Mouse (Mus musculus) kidney, embryonic 14.5 days (tissue): ENCODE data around the gene 9230102O04Rik. TPM values are rescaled to one million over a fixed set of nuclear protein-coding genes. Genes with fewer than 3 reads are reported as not detected.

Source experiments
- ATAC-seq: fragments of 200-750 bp; cut with Nextera tagmentation; 2 replicates; pipeline ENCODE4 v1.8.0; 2017; ENCODE audit warnings: moderate number of reproducible peaks, mild to moderate bottlenecking, moderate TSS enrichment, moderate library complexity; ENCODE audit not compliant: low FRiP score, low TSS enrichment
- H3K27ac ChIP-seq: fragments of 300-500 bp; sonication (generic); 2 replicates; pipeline ENCODE4 v1.5.1; 2014; ENCODE audit warnings: low read depth, mild to moderate bottlenecking, low read length, moderate library complexity, mixed read lengths
- H3K27me3 ChIP-seq: fragments of 300-500 bp; sonication (generic); 2 replicates; pipeline ENCODE4 v1.6.1; 2014; ENCODE audit warnings: mild to moderate bottlenecking, low read length; ENCODE audit not compliant: control insufficient read depth, insufficient read depth
- H3K36me3 ChIP-seq: fragments of 300-500 bp; sonication (generic); 2 replicates; pipeline ENCODE4 v1.6.1; 2014; ENCODE audit warnings: low read length, mixed read lengths; ENCODE audit not compliant: control insufficient read depth, insufficient read depth
- H3K4me1 ChIP-seq: fragments of 300-500 bp; sonication (generic); 2 replicates; pipeline ENCODE4 v1.6.1; 2014; ENCODE audit warnings: low read length, mixed read lengths; ENCODE audit not compliant: control insufficient read depth, insufficient read depth
- H3K4me2 ChIP-seq: fragments of 300-500 bp; sonication (generic); replicated peaks from 2 replicates; pipeline ENCODE4 v1.6.1; 2014; ENCODE audit warnings: low read depth, mild to moderate bottlenecking, low read length
- H3K4me3 ChIP-seq: fragments of 300-500 bp; sonication (generic); 2 replicates; pipeline ENCODE4 v1.5.1; 2014; ENCODE audit warnings: mild to moderate bottlenecking, low read length
- H3K9ac ChIP-seq: fragments of 300-500 bp; sonication (generic); 2 replicates; pipeline ENCODE4 v1.6.1; 2014; ENCODE audit warnings: low read depth, mild to moderate bottlenecking, low read length, moderate library complexity
- H3K9me3 ChIP-seq: fragments of 300-500 bp; sonication (generic); 2 replicates; pipeline ENCODE4 v1.6.1; 2016; ENCODE audit warnings: low read length; ENCODE audit not compliant: control insufficient read depth
- WGBS: fragments of 180-500 bp; shearing (Covaris S2); extraction: QIAGEN DNeasy Blood & Tissue Kit; methylation state at CpG from one replicate; pipeline ENCODE4 v1.1.7; 2014; 5-methylcytosine and 5-hydroxymethylcytosine counted together
- polyA plus RNA-seq: library from polyadenylated mRNA; unstranded; fragments of >200 nt; fragmentation: Nextera tagmentation; extraction: Ambion mirVana; gene quantifications from 2 replicates; pipeline ENCODE4 v1.2.1, GENCODE M21; 2014

9230102O04Rik gene
- polyA plus RNA-seq, 1 experiment from 2014 or later = 5.0 TPM

DNA sequence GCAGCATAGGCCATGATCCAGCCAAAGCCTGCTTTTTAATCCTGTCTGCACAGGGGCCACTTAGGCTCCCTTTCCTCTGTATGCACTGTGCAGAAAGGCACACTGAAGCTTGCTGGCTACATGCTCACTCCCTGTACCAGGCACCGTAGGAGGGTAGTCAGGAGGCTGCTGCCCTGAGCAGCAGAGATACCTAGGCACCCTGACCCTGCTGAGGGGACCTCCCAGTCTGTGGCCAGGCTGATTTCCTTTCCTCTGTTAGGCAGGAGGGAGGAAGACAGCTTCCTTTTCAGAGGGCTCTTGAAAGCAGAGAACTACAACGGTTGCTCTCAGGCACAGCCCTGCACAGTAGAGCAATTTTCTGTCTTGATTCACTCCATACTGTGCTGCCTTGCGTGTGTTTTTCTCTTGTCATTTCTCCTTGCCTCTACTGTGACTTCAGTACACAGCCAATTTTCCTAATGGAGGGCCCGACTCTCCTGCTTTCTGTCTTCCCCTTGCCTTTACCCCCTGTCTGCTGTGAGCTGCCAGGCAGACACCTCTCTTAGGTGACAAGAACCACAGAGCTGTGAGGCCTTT is 18.1 kb downstream of the 9230102O04Rik start:
- H3K9me3 ChIP-seq = no peaks in the 10 kb centered on the region
- 0 out of 2 replicates have a peak, but pooled peaks have one; percentile 9 for ATAC-seq
- H3K4me1 ChIP-seq = no peaks in the 10 kb centered on the region
- 35% methylated on average over 4 of the region's 4 CpGs for WGBS
- H3K4me2 ChIP-seq = peak overlapping the region; percentile 45
- peak overlapping the region; percentile 73; the same call in 1 of the 2 replicates for H3K27ac ChIP-seq
- peaks cover 8% of the 10 kb centered on the region; the same call in 1 of the 2 replicates for H3K36me3 ChIP-seq
- peaks cover 65% of the 10 kb centered on the region for H3K27me3 ChIP-seq
- H3K4me3 ChIP-seq = peak overlapping the region; percentile 42
- peak overlapping the region; percentile 64 for H3K9ac ChIP-seq

DNA sequence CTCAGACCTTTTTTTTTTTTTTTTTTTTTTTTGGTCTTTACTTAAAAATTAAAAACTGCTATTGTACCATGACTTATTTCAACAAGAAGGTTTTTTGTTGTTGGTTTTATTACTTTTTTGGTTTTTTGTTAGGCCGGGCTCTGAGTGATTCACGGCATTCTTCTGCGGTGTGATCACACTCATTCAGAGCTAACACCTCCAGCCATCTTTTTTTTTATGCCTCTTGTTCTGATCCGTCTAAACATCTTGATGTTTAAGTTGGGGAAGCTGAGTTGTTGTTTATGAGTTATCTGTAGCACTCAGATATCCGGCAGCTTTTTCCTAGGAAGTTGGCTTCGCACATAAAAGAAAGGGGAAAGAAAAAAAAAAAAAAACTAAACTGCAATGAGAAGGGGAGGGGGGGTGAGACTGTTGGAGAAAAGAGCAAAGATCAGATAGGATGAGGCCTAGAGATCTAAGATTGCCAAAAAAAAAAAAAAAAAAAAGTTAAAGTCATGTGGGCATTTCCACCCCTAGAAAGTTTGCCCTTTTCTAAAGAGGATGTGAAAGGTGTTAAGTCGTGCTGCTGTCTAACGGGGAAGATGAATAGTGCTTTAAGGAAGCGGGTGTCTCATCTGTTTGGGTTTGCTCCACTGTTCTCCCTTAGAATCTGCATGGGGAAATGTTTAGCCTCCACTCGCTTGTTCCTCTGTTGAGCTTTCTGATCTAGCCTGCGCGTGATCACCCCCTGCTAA is 22.1 kb downstream of the 9230102O04Rik start:
- Histone ChIP-seq H3K27ac (no peak overlapping the region), H3K4me1 (no peaks in the 10 kb centered on the region), H3K4me3 (no peak overlapping the region), H3K4me2 (0 out of 2 replicates have a peak overlapping the region, but pooled peaks have one; percentile 6), H3K9ac (no peak overlapping the region; the same call in 1 of the 2 replicates), H3K27me3 (peaks cover 26% of the 10 kb centered on the region), H3K36me3 (peaks cover 5% of the 10 kb centered on the region; the same call in 1 of the 2 replicates), H3K9me3 (no peaks in the 10 kb centered on the region)
- WGBS = 31% methylated on average over 12 of the region's 12 CpGs
- ATAC-seq = no peak

DNA sequence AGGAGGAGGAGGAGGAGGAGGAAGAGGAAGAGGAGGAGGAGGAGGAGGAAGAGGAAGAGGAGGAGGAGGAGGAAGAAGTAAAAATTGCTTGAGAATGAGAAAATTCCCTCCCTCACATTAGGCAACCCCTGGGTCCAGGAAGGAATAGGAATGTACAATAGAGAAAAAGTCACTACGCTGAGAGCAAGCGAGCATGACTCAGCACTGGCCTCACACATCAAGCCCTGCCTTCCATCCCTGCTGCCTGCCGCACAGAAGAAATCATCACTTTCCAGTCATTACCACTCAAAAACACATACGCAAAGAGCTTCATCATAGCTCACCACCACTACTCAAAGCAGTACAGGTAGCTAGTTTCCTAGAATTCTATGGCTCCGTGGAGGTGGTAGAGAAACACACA is 28.6 kb downstream of the 9230102O04Rik start:
- no peaks in the 10 kb centered on the region for H3K4me1 ChIP-seq
- WGBS = 81% methylated on average over 5 of the region's 5 CpGs
- H3K9me3 ChIP-seq = no peaks in the 10 kb centered on the region
- no peak overlapping the region for H3K4me2 ChIP-seq
- H3K36me3 ChIP-seq = peaks cover 3% of the 10 kb centered on the region; the same call in 1 of the 2 replicates
- H3K9ac ChIP-seq = no peak overlapping the region
- no peak overlapping the region for H3K27ac ChIP-seq
- no peak overlapping the region for H3K4me3 ChIP-seq
- no peak for ATAC-seq
- H3K27me3 ChIP-seq = no peaks in the 10 kb centered on the region

DNA sequence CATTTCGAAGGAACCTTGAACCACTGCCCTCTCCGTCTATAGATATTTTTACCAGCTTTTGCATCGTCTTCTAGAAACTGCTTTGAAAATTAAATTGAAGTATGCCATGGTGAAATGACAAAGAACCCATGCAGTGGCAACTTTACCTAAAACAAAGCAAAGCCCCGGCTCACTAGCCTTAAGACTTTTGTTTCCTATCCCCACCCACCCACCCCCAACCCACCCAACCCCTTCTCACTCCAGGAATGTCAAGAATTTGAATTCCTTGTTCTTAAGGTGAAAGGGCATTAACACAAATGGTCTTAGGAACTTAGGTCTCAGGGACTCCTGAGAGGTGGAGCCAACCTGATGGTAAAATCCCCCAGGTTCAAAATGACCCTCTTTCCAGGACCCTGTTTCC is 33.5 kb downstream of the 9230102O04Rik start:
- Histone ChIP-seq H3K4me2 (no peak overlapping the region), H3K9ac (no peak overlapping the region), H3K27ac (no peak overlapping the region), H3K4me3 (no peak overlapping the region), H3K9me3 (no peaks in the 10 kb centered on the region), H3K36me3 (no peaks in the 10 kb centered on the region; the same call in 1 of the 2 replicates), H3K4me1 (no peaks in the 10 kb centered on the region), H3K27me3 (no peaks in the 10 kb centered on the region)
- WGBS = 64% methylated on average over 4 of the region's 4 CpGs
- no peak for ATAC-seq

DNA sequence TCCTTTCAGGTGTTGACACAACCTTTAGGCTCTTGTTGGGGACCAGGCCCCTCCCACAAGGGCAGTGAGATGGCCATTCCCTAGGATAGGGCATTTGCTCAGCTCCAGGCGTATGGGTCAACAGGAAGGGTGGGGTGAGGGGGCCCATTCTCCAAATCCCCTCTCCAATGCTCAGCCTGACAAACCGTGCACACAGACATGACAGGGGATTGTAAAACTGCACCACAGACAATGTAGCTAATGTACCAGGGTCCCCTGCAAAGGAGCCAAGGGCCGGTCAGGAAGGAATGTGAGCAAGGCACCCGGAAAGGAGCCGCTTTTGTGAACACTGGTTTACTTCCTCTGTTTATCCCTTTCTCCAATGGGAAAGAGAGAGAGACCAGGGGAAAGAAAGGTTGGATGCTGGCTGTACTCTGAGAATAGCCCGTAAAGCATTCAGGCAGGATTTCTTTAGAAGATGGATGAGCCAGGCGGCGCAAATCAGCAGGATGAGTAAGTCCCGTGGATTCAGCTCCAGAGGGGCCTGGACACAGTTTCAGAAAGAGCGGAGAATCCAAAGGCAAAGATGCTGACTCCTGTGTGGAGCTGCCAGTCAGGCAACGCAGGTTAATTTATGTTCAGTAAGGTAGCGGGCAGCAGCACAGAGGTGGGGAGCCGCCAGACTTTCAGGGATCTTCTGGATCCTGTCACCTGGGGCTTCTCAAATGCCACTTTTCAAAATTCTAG is 36.3 kb downstream of the 9230102O04Rik start:
- 0 out of 2 replicates have a peak, but pooled peaks have one; percentile 28 for ATAC-seq

DNA sequence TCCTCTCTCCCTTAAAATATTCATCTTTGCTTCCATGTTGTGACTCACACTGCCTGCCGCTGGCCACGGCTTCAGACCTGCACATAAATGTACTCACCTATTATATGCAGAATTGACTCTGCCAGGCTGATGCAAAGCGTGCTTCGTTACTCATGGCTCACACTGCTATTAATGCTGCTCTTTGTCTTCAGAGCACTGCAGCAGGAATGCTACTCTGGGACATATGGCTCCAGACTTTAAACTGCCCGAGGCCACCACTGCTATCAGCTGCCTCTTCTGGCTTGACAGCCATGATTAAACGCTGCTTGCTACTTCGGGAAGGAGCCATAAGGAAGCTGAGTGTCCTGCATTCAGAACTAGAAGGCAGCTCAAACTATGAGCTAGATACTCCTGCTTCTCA is 54.1 kb downstream of the 9230102O04Rik start:
- WGBS = 51% methylated on average over 7 of the region's 7 CpGs
- no peaks in the 10 kb centered on the region for H3K36me3 ChIP-seq
- H3K9me3 ChIP-seq = no peaks in the 10 kb centered on the region
- H3K4me3 ChIP-seq = no peak overlapping the region
- no peak for ATAC-seq
- H3K4me1 ChIP-seq = no peaks in the 10 kb centered on the region
- no peak overlapping the region for H3K27ac ChIP-seq
- H3K27me3 ChIP-seq = no peaks in the 10 kb centered on the region
- H3K9ac ChIP-seq = no peak overlapping the region
- no peak overlapping the region for H3K4me2 ChIP-seq

More for the DNA sequence above, 36.3 kb downstream of the 9230102O04Rik start:
- H3K9ac ChIP-seq = no peak overlapping the region
- H3K9me3 ChIP-seq = no peaks in the 10 kb centered on the region
- H3K27ac ChIP-seq = no peak overlapping the region
- no peaks in the 10 kb centered on the region for H3K4me1 ChIP-seq
- 33% methylated on average over 13 of the region's 13 CpGs for WGBS
- H3K27me3 ChIP-seq = no peaks in the 10 kb centered on the region
- no peak overlapping the region for H3K4me3 ChIP-seq
- H3K4me2 ChIP-seq = no peak overlapping the region
- no peaks in the 10 kb centered on the region; the same call in 1 of the 2 replicates for H3K36me3 ChIP-seq

DNA sequence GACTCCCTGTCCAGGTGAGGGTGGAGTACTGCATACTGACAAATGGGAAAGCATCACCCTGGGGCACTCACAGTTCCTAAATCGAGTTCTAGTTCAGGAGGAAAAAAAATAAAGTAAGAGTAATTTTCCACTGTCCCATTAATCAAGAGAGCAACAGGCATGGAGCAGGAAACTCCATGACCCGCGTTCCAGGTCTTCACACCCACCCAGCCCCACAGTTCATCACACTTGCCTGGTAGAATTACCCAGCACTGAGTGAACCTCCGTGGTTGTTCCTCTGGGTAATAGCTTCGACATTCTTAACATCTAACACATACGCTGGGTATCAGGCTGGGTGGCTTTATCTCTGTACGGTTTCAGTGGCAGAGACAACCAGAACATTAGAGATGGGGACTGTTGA is 55.6 kb downstream of the 9230102O04Rik start:
- Histone ChIP-seq H3K4me3 (no peak overlapping the region), H3K9ac (no peak overlapping the region), H3K4me2 (no peak overlapping the region), H3K27ac (no peak overlapping the region), H3K9me3 (no peaks in the 10 kb centered on the region), H3K36me3 (no peaks in the 10 kb centered on the region), H3K4me1 (no peaks in the 10 kb centered on the region), H3K27me3 (no peaks in the 10 kb centered on the region)
- ATAC-seq = 0 out of 2 replicates have a peak, but pooled peaks have one; percentile 49
- WGBS = 33% methylated on average over 7 of the region's 7 CpGs
